Mouse (Mus musculus) gastrocnemius, postnatal 25 days (tissue): ENCODE results near the gene Uroc1. TPM values are rescaled to one million over a fixed set of nuclear protein-coding genes. Genes with fewer than 3 reads are reported as not detected.

Experiments
- DNase-seq: peaks from one replicate; pipeline ENCODE4 v3.0.0; 2022
- long read RNA-seq, 2 experiments: library from polyadenylated mRNA; stranded (forward); transcript quantifications; one replicate each; pipeline ENCODE4 v2.0.0; 2021
- total RNA-seq, 2 experiments: library from RNA; stranded (reverse); gene quantifications; 1 replicate in 1 of 2; 2 replicates in 1 of 2; pipeline ENCODE4 v1.2.3; 2021

The Uroc1 gene
- not detected for total RNA-seq
- long read RNA-seq, experiment 1, result 0 reads
- long read RNA-seq, experiment 2, result 0 reads

DNA sequence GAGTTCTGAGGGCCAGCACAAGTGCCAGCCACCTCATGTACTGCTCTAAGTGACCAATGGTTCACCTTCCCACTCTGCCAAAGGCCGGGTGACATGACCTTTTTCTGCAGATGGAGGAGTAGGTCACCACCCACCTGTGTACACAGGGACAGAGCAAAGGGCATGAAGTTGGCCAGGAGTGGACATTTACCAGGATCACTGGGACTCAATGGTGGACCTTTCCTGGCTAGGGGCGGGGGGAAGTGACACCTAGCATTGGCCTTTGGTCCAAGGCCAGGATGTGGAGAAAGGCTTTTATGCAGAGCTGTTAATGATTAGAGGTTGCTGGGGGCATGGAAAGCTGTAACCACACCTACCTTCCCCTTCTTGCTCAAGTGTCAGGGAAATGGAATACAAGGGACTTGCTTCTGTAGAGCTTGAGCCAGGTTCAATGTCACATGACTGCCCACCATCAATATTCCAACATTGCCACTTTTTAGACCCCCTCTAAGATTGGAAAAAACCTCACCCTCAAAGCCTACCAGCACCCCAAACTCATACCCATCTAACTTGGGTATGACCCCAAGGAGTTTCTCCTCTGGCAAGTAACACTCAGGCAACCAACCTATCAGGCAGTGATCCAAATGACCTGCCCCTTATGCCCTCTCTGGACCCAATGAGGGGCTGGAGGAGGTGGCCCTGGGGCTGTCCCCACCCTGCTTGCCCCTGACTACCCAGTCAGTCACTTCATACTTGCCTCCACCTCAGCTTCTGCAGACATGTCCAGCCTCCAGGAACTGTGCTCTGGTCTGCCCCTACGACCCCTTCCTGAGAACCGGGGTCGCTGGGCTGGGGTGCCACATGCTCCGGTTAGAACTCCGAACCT is at the start of gene Uroc1:
Gene Uroc1 (plus strand): TSS at position 724 of the 865 bp plus-strand sequence.
- DNase-seq, result no peak

DNA sequence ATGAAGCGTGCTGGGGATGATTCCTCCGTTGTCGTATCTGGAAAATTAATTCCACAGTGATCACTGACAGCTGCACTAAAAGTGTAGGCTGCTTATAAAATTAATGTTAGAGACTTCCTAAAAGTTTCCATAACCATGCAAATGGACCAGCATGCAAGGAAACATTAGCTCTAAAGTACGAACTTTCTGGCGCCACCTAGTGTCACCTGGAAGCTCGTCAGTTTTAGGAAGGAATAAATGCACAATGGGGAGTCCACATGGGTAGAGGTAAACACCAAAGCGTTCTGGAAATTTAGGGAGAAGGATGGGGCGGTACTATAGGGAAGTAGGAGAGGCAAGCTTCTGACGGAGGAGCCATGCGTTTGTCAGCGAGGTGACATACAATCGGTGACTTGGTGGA is 44.8 kb upstream of the Uroc1 start:
- no peak for DNase-seq

DNA sequence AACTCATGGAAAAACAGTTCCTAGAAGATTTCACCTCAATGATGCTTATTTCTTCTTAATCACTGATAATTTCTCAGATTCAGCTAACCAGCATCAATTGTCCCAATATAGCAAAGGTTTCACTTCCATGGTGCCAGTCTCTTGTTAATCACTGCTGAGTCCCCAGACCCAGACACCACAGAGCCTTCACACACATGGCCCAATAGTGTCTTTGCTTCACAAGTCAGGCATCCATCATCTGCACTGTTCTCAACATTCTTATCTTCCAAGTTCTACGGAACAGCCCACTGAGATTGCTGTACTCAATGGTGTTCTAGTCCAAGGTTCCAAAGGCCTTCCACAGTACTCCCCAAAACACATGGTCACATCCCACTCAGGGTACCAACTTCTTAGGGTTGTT is 32.2 kb upstream of the Uroc1 start, which contains the start of gene BC048671:
Gene BC048671 (plus strand): TSS at position 301 of the 400 bp plus-strand sequence.
- no peak for DNase-seq

DNA sequence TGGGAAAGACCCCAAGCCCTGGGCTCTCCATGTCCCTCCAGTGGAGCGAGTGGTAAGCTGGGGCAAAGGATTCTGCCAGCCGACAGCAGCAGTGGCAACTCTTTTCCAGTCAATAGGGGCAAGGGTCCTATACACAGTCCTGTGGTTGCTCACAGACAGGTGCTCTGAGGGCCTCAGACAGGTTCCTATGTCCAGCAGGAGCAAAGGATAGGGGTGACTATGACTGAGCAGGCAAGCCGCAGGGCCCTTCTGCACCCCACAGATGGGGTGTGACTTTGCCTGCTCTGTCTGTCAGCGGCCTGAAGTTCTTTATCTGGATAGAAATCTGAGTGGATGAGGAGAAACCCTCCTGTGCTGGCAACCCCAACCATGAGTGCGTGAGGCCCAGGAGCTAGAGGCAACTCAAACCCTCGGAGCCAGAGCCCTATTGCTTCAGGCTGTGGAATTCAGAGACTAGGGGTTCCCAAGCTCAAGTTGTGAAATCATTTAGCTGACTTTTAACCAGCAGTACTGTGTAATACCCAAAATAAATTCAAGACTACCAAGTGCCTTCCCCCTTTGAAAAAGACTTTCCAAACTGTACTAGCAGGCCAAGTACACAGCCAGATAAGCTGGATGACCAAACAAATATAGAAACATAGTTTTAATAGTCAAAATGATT is 26.6 kb upstream of the Uroc1 start:
- DNase-seq, result no peak

DNA sequence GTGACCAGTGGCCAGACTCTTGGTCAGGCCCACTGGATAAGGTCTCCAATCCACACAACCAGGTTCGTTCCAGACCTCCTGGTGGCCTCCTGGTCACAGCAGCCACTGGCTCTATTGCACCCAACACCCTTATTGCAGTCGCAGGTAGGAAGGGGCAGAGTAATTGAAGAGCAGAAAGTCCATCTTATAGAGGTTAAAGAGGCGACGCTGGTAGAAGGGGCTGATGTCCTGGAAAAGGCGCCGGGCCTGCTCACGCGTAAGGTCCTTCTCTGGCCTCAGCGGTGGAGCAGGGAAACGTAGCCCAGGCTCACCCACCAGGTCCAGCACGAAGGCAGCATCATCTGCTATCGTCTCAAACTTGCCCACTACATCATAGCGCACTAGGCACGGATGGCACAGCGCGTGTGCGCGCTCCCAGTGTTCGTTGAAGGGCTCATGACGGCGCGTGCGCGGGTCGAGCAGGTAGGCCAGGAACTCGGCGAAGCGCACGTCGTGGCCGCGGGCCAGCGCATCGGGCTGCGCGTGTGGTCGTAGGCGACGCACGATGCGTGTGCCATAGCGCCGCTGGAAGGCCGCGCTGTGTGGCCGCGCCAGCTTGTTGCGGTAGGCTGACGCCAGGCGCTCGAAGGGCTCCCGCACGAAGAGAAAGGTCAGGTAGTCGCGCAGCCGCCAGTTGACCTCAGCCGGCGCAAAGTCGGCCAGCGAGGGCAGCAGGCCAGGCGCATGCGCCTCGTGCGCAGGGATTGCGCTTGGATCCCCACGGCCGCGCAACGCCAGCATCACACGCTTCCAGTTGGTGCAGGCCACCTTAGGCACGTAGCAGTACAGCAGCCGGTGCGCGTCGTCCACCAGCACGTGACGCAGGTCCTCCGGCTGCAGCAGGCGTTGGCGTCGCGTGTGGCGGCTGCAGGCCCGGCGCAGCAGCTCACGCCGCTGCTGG is 24.0 kb upstream of the Uroc1 start:
- DNase-seq, result no peak

DNA sequence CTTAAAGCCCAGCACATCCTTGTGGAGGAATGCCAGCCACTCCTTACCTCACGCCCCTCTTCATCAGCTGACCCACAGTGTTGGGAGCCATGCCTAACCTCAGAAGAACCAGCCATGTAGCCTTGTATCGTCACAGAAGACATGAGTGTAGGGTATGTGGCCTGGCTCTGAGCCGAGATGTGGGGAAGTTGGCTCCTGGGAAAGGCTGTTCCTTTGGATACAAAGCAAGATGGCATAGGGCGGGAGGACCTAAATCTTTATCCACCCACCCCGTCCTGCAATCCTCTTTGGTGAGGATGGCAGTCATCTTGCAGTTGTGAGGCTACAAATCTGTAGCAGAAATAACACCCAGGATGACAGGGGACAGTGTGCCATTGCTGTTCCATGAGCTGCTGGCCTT is 17.1 kb upstream of the Uroc1 start:
- no peak for DNase-seq

DNA sequence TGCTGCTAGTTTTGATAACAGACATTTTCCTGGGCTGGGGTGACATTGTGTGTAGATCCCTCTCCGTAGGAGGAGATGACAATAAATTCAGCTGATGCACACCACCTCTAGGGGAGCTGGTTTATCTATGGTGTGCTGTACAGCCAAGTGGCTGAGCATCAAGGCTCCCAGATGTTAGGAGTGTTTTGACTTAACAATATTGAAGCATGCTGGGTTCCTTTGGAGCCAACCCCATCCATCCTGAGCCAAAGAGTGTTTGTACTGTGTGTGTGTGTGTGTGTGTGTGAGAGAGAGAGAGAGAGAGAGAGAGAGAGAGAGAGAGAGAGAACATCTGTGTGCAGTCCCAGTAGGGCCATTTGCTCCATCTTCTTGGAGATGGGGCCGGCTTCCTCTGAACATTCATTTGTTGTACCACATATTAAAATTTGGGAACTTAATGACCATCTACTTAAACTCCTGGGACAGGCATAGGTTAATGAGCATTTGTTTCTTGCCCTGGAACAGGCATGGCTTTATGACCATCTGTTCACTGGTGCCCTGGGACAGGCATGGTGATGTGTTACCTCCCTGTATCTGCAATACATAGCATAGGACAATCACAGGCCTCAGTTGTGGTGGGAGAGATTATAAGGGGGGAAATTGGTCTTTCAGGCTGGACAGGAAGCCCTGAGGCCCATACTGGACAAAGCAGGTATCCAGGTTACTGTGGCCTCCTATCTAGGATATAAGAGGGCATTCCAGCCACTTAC is 15.4 kb upstream of the Uroc1 start:
- no peak for DNase-seq

DNA sequence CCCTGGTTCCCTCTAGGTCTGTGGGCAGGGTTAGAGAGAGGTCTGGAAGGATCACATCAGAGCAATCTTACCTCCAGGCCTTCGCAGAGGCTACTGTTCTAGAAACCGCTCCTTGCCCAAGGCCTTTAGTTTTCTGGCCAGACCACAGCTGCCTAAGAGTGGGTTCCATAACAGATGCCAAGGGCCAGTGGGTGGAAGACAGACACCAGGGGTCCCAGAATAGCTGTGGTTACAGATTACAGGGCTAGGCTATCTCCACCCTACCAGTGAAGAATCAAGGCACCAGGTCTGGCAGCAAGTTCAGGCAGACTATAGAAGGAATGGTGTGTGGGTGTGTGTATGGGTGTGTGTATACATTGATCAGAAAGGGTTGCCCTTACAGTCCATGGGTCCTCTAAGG is 14.1 kb upstream of the Uroc1 start:
- DNase-seq, result no peak

DNA sequence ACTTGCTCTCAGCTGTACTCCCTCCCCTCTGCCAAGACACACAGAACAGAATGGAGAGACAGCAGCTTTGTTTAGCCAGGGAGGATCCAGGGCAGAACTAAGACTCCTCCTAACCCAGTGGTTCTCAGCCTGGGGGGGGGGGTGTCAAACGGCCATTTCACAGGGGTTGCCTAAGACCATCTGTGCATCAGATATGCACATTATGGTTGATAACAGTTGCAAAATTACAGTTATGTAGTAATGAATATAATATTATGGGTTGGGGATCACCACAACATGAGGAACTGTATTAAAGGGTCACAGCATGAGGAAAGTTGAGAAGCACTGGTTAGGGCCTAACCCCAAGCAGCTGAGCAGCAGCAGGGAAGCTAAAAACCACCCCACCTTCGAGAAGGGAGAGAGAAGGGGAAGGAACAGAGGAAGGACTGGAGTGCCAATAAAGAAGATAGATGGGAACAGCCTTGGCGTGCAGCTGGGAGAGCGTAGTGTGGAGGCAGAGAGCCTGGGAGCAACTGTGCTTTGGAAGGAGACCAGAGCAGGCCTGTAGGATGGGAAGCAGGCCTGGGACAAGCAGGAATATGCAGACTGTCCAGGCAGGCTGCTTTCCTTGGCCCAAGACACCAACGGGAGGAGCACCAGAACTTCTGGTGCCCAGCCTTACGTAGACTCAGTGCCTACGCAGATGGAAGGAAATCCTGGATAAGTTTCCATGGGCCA is 13.5 kb upstream of the Uroc1 start:
- peak; percentile 62 for DNase-seq

DNA sequence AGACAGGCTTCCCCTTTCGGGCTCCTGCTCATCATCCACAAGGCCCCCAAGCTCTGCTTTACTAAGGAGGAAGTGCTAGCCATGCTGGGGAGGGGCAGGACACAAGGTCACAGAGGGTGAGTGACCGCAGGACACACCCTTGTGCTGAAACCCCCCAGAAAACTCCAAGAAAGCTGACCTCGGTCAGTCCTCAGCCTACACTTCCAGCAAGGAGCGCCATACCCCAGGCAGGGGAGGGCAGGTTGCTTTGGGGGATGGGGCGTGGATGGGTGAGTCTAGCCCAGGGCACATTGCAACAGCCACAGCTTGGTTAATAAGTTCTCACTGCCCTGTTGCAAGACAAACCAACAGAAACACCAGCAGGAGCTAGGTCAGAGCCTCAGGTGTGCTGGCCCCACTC is 12.7 kb upstream of the Uroc1 start:
- DNase-seq, result no peak

DNA sequence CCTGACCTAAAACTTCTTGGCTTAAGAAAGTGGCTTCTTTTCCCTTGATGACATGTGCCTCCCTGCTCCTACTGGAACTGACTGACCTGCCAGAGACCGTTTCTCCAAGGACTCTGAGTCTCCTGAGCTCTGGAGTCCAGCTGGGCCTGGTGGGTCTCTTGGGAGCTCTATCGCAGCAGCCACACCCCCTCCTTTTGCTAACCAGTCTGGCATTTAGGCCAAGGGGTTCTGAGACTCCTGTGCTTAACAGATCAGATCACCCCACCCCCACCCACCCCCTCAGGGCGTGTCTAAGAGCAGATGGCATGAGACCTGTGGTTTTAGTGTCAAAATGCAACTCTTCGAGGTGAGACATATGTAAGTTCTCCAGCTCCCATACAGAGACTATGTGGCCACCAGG is 11.3 kb upstream of the Uroc1 start:
- DNase-seq, result no peak

DNA sequence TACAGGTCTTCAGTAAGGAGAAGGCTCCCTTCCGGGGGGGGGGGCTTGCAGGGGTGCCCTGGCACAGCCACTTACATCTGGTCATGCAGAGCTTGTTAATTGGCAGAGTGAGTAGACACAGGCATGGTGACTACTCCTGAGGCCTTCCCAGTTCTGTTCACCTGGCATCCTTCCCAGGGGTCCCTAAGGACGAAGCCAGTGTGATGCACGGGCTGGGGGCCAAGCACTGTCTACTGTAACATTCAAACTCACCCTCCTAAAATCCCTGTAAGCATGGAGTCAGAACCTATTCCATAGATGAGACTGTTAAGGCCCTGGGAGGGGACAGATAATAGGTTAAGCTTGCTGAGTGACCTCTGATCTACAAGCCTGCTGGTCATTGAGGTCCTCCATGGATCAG is 9.1 kb upstream of the Uroc1 start:
- DNase-seq, result no peak

DNA sequence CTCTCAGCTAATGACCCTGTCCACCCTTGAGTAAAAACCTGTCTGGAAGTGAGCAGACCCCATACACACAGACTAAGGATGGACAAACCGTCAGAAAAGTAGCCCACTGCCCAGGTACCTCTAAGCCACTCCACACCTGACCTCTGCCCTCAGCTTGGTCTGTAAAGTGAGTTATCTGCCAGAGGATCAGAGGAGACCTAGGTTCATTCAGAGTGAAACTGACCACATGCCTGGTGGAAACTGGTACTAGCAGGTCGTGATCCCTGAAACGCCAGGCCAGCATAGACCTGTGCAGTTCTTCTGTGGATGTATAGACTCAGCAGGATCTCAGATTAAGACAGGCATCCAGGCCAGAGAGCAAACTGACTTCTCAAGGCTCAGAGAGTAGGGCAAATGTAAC is 8.6 kb upstream of the Uroc1 start:
- no peak for DNase-seq

DNA sequence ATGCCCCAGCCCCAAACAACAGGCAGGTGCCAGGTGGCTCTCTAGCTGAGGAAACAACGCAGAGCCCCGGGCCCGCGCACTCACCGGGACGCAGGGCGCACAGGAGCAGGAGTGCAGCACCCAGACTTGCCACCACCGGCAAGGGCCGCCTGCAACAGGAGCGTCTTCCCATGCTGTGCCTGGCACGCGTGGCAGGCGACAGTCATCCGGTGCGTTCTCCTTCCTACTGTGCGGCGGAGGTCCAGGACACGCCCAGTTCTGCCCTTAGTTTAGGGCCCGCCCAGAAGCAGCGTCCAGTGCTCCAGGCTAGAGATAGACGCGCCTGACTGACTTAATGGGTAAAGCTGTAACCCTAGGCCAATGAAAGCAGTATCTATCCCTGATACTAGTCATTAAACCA is 8.1 kb upstream of the Uroc1 start, which contains the start of gene Chst13:
Gene Chst13 (minus strand): TSS at position 195 of the 400 bp plus-strand sequence.
- peak; percentile 26 for DNase-seq

DNA sequence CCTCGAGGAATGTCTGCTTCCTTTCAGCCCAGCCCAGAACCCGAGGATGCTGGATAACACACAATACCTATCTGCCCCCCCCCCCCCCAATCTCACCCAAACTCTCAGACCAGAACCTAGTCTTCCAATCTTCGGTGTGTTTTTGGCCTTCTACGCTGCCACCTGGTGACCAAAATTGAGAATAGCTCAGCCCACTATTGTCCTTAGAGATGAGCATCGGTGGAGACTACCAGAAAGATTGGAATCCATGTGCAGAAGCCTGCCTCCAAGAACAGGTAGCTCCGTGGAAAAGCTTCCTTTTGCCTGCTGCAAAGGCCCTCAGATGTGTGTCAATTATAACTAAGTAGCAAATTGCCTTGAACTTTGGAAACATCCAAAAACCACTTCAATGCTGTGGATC is 5.4 kb upstream of the Uroc1 start:
- no peak for DNase-seq

DNA sequence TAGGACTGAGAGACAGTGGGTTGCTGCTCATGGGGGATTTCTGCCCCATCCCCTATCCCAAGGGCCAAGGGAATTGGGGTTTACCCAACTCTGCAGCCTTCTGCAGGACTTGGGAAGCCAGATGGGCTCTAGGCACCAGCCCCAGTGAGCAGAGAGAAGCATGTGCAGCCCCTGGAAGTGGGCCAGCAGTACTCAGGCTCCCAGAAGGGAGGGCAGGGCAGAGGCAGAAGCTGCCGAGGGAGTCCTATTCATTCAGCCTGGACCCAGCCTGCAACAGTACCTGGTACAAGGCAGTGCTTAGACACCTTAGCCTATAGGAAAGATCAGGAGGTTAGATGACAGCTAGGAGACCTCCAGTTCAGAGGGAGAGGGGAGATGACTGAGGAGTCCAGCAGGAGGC is 3.1 kb upstream of the Uroc1 start:
- peak; percentile 34 for DNase-seq

DNA sequence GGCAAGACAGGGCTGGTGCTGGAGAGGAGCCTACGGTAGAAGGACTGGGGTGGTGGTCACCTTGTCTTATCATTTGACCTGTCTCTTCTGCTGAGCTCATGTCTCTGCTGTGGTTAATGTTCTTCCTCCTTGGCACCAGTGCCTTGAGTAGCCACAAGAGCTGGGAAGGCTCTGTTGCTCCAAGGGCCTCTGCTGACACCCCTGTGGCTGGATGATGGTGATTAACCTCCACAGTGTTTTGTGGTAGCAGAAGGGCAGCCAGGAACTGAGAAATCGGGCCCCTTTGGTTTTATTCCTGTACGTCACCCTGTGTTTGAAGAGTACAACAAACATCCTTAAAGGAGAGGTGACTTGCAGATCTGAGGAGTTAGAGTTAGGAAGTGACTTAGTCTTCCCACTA is 1.2 kb downstream of the Uroc1 start:
- no peak for DNase-seq

DNA sequence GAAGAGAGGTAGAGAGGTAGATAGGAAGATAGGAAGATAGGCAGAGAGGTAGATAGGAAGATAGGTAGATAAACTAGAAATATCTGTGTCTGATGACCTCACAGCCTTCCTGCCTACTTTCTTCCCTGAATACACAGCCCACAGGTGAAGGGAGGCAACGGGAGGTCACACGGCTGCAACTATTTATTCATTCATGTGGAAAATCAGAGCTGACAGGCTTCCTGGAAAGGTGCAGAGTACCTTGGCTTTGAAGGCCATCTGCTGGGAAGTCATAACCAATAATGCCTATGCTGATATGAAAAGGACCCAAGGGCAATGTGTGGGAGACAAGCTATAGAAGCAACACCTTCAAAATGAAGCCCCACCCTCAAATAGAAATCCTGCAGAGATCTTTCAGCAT is 9.3 kb downstream of the Uroc1 start:
- no peak for DNase-seq

DNA sequence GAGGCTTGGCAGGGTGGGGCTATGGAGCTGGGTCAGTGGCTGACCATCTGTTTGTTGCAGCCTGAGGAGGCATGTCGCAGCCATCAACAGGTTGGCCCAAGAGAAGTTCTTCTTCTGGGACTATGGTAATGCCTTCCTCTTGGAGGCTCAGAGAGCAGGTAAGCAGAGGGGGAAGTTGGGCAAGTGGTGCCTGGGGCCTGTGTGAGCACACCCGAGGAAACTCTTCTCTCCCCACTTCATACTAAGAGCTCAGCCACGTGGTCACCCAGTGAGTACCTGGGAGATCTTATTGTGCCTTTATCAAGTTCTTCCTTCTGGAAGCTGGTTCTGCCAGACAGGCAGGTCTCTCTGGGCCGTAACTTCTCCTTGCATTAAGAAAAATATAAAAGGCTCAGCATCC is 14.1 kb downstream of the Uroc1 start:
- DNase-seq, result no peak

DNA sequence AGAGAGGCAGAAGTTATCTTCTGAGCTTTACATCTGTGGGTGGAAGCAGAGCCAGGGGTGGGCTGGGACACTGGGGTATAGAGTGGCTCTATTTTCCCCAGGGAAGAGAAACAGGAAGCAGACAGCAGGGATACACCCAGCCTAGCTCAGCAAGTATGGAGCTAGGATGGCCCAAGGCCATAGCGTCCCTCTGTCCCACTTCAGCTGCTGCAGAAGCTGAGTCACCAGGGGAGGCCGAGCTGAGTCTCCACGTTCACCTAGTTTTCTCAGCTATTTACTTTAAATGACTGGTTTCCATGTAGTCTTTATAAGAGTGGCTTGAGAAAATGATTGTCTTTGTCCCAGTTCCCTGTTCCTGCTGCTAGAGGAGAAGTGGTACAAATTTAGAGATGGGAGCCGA is 15.4 kb downstream of the Uroc1 start:
- DNase-seq, result no peak

DNA sequence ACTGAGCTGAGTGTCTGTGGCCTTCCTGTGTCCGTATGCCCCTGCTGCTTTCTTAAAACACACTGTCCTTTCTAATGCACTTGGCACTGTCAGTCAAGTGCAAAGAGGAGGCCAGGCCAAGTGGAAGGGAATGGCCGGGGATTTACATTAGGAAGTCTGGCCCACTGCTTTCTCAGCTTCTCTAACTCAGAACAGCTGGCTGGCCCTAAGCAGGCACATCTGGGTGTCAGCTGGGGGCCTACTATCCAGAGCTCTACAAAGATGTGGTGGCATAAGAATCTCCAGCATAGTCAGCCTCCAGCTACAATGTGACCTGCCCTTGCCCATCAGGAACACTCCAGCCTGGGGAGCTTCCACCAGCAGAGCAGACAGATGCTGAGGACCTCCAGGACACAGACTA is 16.9 kb downstream of the Uroc1 start:
- DNase-seq, result no peak
